Mouse (Mus musculus) inflammation-experienced regulatory T-cells, adult 6 months (primary cell): Measurements from ENCODE around the gene Aak1. TPM values are rescaled to one million over a fixed set of nuclear protein-coding genes. Genes with fewer than 3 reads are reported as not detected.

Experiments used
- ATAC-seq: one replicate; pipeline ENCODE4 v1.8.0; 2017
- polyA plus RNA-seq, 3 experiments: library from polyadenylated mRNA; unstranded; fragments of 100-300 nt; shearing (Covaris generic); gene quantifications; one replicate each; pipeline ENCODE4 v1.2.1; 2017

The Aak1 gene
- polyA plus RNA-seq = 10 to 100 TPM; 23.9 to 27.8 (median 24.9) TPM

DNA sequence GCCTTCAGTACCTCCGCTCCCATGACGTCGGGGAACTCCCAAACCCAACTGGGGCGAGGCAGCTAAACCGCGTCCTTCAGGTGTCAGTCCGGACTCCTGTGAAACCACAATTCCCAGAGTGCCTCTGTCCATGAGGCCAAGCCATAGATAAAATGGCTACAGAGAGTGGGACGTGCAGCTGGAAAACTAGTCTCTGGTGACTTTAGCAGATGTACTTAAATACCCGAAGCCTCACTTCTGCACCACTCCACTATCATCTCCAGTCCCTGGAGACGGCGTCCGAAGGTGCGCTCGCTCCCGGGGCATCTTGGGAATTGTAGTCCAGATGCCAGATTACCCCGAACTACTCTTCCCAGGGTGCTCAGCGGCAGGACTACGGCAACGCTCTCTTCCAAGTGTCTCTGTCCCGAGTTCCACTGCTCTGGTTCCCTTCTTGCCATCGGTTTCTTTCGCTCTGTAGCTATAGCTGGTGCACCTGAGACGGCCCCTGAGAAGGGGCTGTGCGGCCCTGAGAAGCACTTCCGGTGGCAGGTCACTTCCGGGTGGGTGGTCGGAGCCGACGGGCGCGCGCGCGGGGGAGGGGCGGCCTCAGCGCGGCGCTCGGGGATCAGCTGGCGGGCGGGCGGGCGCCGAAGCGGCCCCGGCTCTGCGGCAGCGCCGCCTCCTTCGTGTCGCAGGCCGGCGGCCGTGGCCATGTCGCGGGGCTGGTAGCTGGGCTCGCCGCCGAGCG is at the start of gene Aak1:
TSS of gene Aak1 (plus strand) at position 603 of the 730 bp plus-strand sequence.
- peak; percentile 65 for ATAC-seq

DNA sequence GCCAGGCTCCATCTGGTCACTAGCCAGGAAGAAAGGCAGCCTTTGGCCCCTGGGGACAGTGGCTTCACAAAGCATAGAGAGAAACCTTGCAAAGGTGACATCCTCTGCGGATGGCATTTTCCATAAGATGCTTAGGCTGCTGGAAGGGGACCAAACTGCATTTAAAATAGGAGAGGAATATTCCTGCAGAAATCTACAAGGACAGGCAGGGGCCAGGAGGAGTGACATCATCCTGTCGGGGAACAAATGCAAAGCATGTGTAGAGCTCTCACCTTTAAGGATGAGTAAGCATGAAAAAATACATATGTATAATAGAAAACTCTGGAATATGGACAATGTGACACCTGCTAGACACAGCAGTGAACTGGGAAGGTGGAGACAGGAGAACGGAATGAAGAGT is 48.9 kb upstream of the Aak1 start:
- ATAC-seq = no peak

DNA sequence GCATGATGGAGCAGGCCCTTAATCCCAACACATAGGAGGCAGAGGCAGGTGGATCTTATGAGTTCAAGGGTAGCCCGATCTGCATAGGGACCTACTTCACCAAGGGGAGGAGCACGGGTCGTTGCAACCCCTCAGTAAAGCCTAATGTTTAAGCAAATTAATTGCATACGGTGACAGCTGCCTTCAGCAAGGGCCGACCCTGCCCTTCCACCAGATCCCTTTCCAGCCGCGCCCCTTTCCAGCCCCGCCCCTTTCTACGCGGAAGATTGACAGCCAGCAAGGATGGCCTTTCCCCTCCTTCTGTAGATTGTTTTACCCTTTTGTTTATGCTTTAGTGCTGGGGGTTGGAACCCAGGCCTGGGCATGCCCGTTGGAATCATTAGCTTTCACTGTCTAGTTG is 47.9 kb upstream of the Aak1 start:
- ATAC-seq = no peak

- ATAC-seq = no peak
These were observed 44.7 kb upstream of the Aak1 start for GRCm38 (mm10) chr6:86804646-86805045.

- ATAC-seq = peak; percentile 70
These were observed 42.7 kb upstream of the Aak1 start for GRCm38 (mm10) chr6:86806455-86807086.

DNA sequence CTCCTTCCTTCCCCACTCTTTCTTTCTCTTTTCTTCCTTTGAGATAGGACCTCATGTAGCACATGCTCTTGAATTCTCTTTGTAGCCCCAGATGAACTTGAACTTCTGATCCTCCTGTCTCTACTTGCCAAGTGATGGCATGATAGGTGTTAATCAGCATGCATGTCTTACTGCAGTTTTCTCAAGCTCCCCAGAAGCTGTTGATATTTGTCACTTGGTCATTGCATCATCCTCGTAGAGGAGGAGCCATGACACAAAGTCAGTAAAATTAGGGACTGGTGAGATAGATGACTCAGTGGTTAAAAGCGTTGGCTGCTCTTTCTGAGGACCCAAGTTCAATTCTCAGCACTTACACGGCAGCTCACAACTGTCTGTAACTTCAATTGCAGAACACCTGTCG is 36.4 kb upstream of the Aak1 start:
- ATAC-seq = no peak

GRCm38 (mm10) chr6:86813341-86813740 is 36.0 kb upstream of the Aak1 start:
- no peak for ATAC-seq

- no peak for ATAC-seq
These were observed 34.4 kb upstream of the Aak1 start for GRCm38 (mm10) chr6:86814926-86815325.

DNA sequence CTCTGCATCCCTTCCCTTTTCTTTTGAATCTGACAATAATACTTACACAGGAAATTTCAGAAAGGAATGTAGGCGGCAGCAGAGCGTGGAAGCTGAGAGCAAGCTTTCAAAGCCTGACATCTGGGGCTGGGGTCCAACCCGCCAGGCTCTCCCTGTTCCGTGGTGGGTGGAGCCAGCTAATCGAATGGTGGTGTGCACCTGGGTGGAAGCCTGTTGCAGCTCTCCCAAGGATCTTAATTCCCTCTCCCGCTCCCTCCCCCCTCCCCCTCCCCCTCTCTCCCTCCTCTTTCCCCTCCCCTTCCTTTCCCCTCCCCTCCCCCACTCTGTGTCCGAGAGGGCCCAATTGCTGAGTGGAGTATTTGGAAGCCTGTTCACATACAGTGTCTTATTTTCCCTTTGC is 33.9 kb upstream of the Aak1 start:
- ATAC-seq = no peak

GRCm38 (mm10) chr6:86816586-86816985 is 32.7 kb upstream of the Aak1 start:
- ATAC-seq = peak; percentile 82

GRCm38 (mm10) chr6:86818914-86819313 is 30.4 kb upstream of the Aak1 start:
- no peak for ATAC-seq

- ATAC-seq = no peak
These were observed 29.4 kb upstream of the Aak1 start for GRCm38 (mm10) chr6:86819926-86820325.

GRCm38 (mm10) chr6:86820690-86821089 is 28.6 kb upstream of the Aak1 start:
- peak; percentile 42 for ATAC-seq

GRCm38 (mm10) chr6:86822285-86823050 is 26.8 kb upstream of the Aak1 start:
- no peak for ATAC-seq

- ATAC-seq = no peak
These were observed 26.3 kb upstream of the Aak1 start for GRCm38 (mm10) chr6:86823051-86823431.

DNA sequence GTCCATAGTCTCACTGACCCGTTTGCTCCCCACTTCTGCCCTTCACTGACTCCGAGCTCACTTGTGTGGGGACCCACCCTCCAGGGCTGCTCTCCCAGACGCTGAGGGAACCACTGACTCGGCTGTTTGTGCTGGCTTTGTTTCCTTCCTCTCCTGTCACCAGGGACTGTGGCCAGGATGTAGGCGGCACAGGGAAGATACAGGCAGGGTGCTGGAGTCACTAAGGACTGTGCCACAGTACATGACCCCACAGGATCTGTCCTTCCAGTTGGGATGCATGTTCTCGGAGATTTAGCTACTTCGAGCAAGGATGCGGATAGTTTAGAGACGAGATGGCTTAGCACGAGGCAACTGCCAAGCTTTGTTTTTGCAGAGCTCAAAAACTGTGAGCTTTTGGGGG is 25.5 kb upstream of the Aak1 start:
- ATAC-seq = no peak

DNA sequence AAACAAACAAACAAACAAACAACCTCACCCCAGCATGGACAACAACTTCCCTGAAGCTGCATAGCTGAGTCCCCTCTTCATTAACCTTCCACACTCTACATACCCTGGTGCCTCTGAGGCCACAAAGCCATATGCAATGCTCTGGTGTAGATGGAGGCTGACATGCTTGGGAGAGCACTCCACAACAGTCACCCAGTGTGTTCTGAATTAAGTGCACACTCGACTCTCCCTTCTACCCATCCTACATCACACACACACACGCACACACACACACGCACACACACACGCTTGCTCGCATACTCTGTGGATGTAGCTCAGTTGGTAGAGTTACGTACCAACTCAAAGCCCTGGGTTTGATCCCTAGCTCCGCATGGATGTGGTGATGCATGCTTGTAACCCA is 24.9 kb upstream of the Aak1 start:
- no peak for ATAC-seq

DNA sequence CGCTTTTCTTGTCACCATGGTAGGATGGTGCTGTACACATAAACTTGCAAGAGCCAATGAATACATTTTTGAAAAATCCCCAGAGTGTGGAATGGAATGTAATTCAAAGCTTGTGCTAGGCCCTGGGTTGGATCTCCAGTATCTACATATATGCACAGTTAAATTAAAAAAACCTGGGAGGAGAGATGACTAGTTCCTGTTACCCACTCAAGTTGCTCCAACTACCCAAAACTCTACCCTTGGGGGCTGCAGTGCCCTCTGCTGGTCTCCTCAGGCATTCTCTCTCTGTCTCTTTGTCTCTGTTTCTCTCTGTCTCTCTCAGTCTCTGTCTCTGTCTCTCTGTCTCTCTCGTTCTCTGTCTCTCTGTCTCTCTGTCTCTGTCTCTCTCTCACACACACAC is 21.9 kb upstream of the Aak1 start:
- no peak for ATAC-seq

DNA sequence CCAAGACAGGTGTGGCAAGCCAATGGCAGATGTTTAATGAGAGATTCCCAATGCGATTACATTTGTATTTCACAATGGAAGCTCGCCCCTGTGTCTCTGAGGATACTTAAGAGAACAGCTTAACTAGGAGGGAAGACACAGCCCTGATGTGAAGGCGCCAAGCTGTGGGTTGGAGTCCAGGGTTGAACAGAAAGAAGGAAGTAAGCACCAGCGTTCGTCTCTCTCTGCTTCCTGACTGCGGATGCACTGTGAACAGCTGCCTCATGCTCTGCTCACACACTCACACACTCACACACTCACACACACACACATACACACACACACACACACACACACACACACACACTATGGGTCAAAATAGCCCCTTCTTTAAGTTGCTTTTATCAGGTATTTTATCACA is 19.5 kb upstream of the Aak1 start:
- no peak for ATAC-seq

GRCm38 (mm10) chr6:86830738-86831500 is 18.4 kb upstream of the Aak1 start:
- no peak for ATAC-seq

DNA sequence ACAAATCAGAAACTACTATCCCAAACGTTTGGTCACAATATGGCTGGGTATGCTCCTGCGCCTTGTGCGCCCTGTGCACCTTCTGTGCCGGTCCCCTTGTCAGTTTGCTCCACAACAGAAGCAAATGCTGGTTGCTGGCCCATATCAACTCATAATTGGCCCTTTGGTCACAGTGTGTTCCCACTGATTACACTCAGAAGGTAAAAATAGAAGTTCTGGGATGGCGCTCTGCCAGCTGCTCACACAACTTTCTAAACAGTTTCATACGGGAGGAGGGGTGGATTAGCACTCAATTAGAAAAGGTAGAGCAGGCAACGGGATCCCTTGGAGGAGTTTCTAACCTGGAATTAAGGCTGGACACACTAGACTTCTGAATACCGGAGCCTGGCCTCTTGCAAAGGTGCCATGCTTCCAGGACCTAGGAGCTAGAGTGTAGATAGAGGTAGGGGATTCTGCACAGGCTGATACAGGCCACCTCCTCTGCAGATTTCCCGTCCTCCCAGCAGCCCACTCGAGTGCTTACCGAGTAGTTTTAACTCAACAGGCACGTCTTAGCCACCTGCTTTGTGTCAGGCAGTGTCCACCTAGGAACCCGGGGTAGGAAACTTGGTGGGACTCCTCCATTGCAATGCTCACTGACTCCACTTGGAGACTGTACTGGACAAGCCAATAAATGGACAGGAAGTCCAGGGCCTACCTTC is 16.4 kb upstream of the Aak1 start:
- no peak for ATAC-seq

DNA sequence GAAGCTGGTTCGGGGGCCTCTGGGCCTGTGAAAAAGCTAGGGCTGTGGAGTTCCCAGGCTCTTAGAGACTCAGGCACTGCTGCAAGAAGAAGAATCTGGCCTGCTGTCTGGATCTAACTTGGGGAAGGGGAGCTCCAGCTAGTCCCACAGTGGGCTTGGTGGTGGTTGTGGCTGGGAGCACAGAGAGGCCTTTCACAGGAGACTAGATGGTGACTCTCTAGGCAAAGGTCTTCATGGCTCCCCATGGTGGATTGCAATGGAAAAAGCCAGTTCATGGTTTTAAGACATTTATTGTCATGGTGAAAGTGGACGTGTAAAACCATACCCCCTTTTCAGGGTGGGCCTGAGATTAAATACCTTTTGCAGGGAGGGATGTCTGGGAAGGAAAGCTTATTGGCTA is 10.2 kb upstream of the Aak1 start:
- peak; percentile 63 for ATAC-seq
